ENCODE assay signal across 31 mouse cellular contexts in genomic region chr7:84077257-84078013, GRCm38 (mm10). TPM values are rescaled to one million over a fixed set of nuclear protein-coding genes. Genes with fewer than 3 reads are reported as not detected.
DNase-seq lines count a peak whose midpoint lies in the region; ATAC-seq and TF ChIP-seq lines count a peak whose summit lies in the region.
"Had no signal": no experiment of that assay in that cellular context is flagged by ENCODE, and none has a peak within 500 bp of the region (broad histone marks: within the 10 kb centered on the region; RNA-seq: fewer than 3 reads in every experiment).

No protein-coding gene starts in this region.

- TF ChIP-seq CTCF in kidney, adult 2 months (conservative IDR thresholded peaks at IDR 0.05; ENCODE audit: insufficient read depth, insufficient read length, low read depth, low read length): no peak

- 47% methylated on average over 7 of the region's 7 CpGs for WGBS in kidney, embryonic 15.5 days
- 44% methylated on average over 7 of the region's 7 CpGs for WGBS in kidney, adult 2 months
- WGBS in midbrain, embryonic 11.5 days: 74% methylated on average over 7 of the region's 7 CpGs
- WGBS in midbrain, embryonic 10.5 days: 81% methylated on average over 7 of the region's 7 CpGs
- WGBS in embryonic facial prominence, embryonic 15.5 days: 50% methylated on average over 7 of the region's 7 CpGs
- WGBS in liver, embryonic 11.5 days: 71% methylated on average over 7 of the region's 7 CpGs

- H3K36me3 ChIP-seq in kidney, embryonic 15.5 days: no peaks in the 10 kb centered on the region
- no peaks in the 10 kb centered on the region for H3K36me3 ChIP-seq in kidney, adult 2 months (ENCODE audit: control insufficient read depth, insufficient read depth, low read length)
- H3K36me3 ChIP-seq in midbrain, embryonic 11.5 days (ENCODE audit: control insufficient read depth, insufficient read depth, low read length): no peaks in the 10 kb centered on the region
- H3K36me3 ChIP-seq in midbrain, embryonic 10.5 days: no peaks in the 10 kb centered on the region
- H3K36me3 ChIP-seq in embryonic facial prominence, embryonic 15.5 days: no peaks in the 10 kb centered on the region
- H3K36me3 ChIP-seq in liver, embryonic 11.5 days (ENCODE audit: control insufficient read depth, insufficient read depth, low read length): no peaks in the 10 kb centered on the region
- H3K36me3 ChIP-seq: embryonic facial prominence, embryonic 13.5 days; heart, embryonic 13.5 days; hindbrain, embryonic 15.5 days; liver, embryonic 13.5 days; midbrain, embryonic 15.5 days had no signal

- H3K4me1 ChIP-seq in kidney, embryonic 15.5 days: peaks cover 4% of the 10 kb centered on the region; the same call in 1 of the 2 replicates
- H3K4me1 ChIP-seq in kidney, adult 2 months (ENCODE audit: control insufficient read depth, insufficient read depth, low read length): no peaks in the 10 kb centered on the region
- no peaks in the 10 kb centered on the region for H3K4me1 ChIP-seq in midbrain, embryonic 11.5 days (ENCODE audit: control insufficient read depth, insufficient read depth, low read length)
- no peaks in the 10 kb centered on the region for H3K4me1 ChIP-seq in midbrain, embryonic 10.5 days
- peaks cover 5% of the 10 kb centered on the region; the same call in 1 of the 2 replicates for H3K4me1 ChIP-seq in embryonic facial prominence, embryonic 15.5 days
- no peaks in the 10 kb centered on the region for H3K4me1 ChIP-seq in liver, embryonic 11.5 days (replicated peaks; ENCODE audit: control insufficient read depth, insufficient read depth, low read length)
- H3K4me1 ChIP-seq: heart, embryonic 13.5 days; hindbrain, embryonic 15.5 days; liver, embryonic 13.5 days; midbrain, embryonic 15.5 days had no signal

- peak; percentile 82 for ATAC-seq in kidney, embryonic 15.5 days (replicated peaks; ENCODE audit: low FRiP score)
- no peak for ATAC-seq in midbrain, embryonic 11.5 days (ENCODE audit: low FRiP score)
- 0 out of 2 replicates have a peak, but pooled peaks have one; percentile 63 for ATAC-seq in embryonic facial prominence, embryonic 15.5 days (ENCODE audit: insufficient number of reproducible peaks, low FRiP score, low TSS enrichment, low read depth)
- ATAC-seq in liver, embryonic 11.5 days (replicated peaks; ENCODE audit: low FRiP score): no peak
- ATAC-seq: forebrain, embryonic 14.5 days; inflammation-experienced regulatory T-cells, adult 6 months; midbrain, embryonic 15.5 days had no signal

- no peaks in the 10 kb centered on the region for H3K9me3 ChIP-seq in kidney, embryonic 15.5 days (replicated peaks)
- H3K9me3 ChIP-seq in midbrain, embryonic 11.5 days (ENCODE audit: control insufficient read depth, low read length): no peaks in the 10 kb centered on the region
- H3K9me3 ChIP-seq in midbrain, embryonic 10.5 days (replicated peaks): no peaks in the 10 kb centered on the region
- no peaks in the 10 kb centered on the region for H3K9me3 ChIP-seq in embryonic facial prominence, embryonic 15.5 days (replicated peaks)
- H3K9me3 ChIP-seq in liver, embryonic 11.5 days (ENCODE audit: control insufficient read depth, low read length): no peaks in the 10 kb centered on the region
- H3K9me3 ChIP-seq: embryonic facial prominence, embryonic 13.5 days; heart, embryonic 13.5 days; hindbrain, embryonic 15.5 days; liver, embryonic 13.5 days; midbrain, embryonic 15.5 days had no signal

- no peak overlapping the region for H3K27ac ChIP-seq in kidney, embryonic 15.5 days
- no peak overlapping the region for H3K27ac ChIP-seq in kidney, adult 2 months (ENCODE audit: insufficient read depth, low read depth, low read length)
- H3K27ac ChIP-seq in midbrain, embryonic 11.5 days (ENCODE audit: low read depth, low read length): no peak overlapping the region
- H3K27ac ChIP-seq in midbrain, embryonic 10.5 days (replicated peaks): no peak overlapping the region
- H3K27ac ChIP-seq in embryonic facial prominence, embryonic 15.5 days (replicated peaks): no peak overlapping the region
- no peak overlapping the region for H3K27ac ChIP-seq in liver, embryonic 11.5 days (ENCODE audit: low read depth, low read length)
- H3K27ac ChIP-seq: embryonic facial prominence, embryonic 13.5 days; gastrocnemius, adult 2 months; heart, adult 2 months; heart, embryonic 13.5 days; hindbrain, embryonic 15.5 days; liver, embryonic 13.5 days; macrophage; midbrain, embryonic 15.5 days had no signal

- no peak for DNase-seq in kidney, adult 2 months
- peak; percentile 56 for DNase-seq in midbrain, embryonic 11.5 days (ENCODE audit: low spot score, missing footprints)
- DNase-seq in midbrain, embryonic 10.5 days (ENCODE audit: low spot score): no peak
- no peak for DNase-seq in spleen, postnatal 36 days (ENCODE audit: low spot score in 2 of 2)
- DNase-seq in liver, embryonic 11.5 days (ENCODE audit: low spot score): no peak
- DNase-seq: adrenal gland, postnatal 14 days; B cell, adult 2 months; cerebellum, adult 11-12 months; cerebellum, adult 9-11 months; embryo, embryonic 11 days; gastrocnemius, adult 2 months; gastrocnemius, postnatal 36 days; heart, adult 2 months; heart, postnatal 10 days; kidney, adult 18-20 months; layer of hippocampus, adult 9-11 months; liver, embryonic 13.5 days; lung, adult 2 months; lung, postnatal 10 days; right cerebral cortex, postnatal 25 days; thymus, postnatal 14 days had no signal

- no peak for TF ChIP-seq POLR2A in kidney, adult 2 months (IDR thresholded peaks at IDR 0.05; ENCODE audit: low read depth, low read length)

- no peaks in the 10 kb centered on the region for H3K27me3 ChIP-seq in kidney, embryonic 15.5 days
- H3K27me3 ChIP-seq in kidney, adult 2 months (replicated peaks; ENCODE audit: control insufficient read depth, insufficient read depth, low read length): no peaks in the 10 kb centered on the region
- no peaks in the 10 kb centered on the region for H3K27me3 ChIP-seq in midbrain, embryonic 11.5 days (ENCODE audit: control insufficient read depth, insufficient read depth, low read length)
- no peaks in the 10 kb centered on the region for H3K27me3 ChIP-seq in midbrain, embryonic 10.5 days (ENCODE audit: low read depth, poor library complexity, severe bottlenecking)
- H3K27me3 ChIP-seq in embryonic facial prominence, embryonic 15.5 days: no peaks in the 10 kb centered on the region
- no peaks in the 10 kb centered on the region for H3K27me3 ChIP-seq in liver, embryonic 11.5 days (replicated peaks; ENCODE audit: control insufficient read depth, insufficient read depth, low read length)
- H3K27me3 ChIP-seq: embryonic facial prominence, embryonic 13.5 days; hindbrain, embryonic 15.5 days; midbrain, embryonic 15.5 days had no signal

- H3K9ac ChIP-seq in kidney, embryonic 15.5 days: no peak overlapping the region
- H3K9ac ChIP-seq in midbrain, embryonic 11.5 days (ENCODE audit: low read length): no peak overlapping the region
- no peak overlapping the region for H3K9ac ChIP-seq in embryonic facial prominence, embryonic 15.5 days
- no peak overlapping the region for H3K9ac ChIP-seq in liver, embryonic 11.5 days (ENCODE audit: low read depth, low read length)
- H3K9ac ChIP-seq: embryonic facial prominence, embryonic 13.5 days; heart, embryonic 13.5 days; hindbrain, embryonic 15.5 days; liver, embryonic 13.5 days; midbrain, embryonic 15.5 days had no signal

- H3K4me3 ChIP-seq in kidney, embryonic 15.5 days (replicated peaks): no peak overlapping the region
- no peak overlapping the region for H3K4me3 ChIP-seq in kidney, adult 2 months (ENCODE audit: insufficient read depth, low read depth, low read length)
- H3K4me3 ChIP-seq in midbrain, embryonic 11.5 days (ENCODE audit: low read depth, low read length): no peak overlapping the region
- H3K4me3 ChIP-seq in midbrain, embryonic 10.5 days: no peak overlapping the region
- H3K4me3 ChIP-seq in embryonic facial prominence, embryonic 15.5 days (replicated peaks): no peak overlapping the region
- no peak overlapping the region for H3K4me3 ChIP-seq in liver, embryonic 11.5 days (ENCODE audit: low read depth, low read length)
- H3K4me3 ChIP-seq: embryonic facial prominence, embryonic 13.5 days; gastrocnemius, adult 2 months; heart, adult 2 months; heart, embryonic 13.5 days; hindbrain, embryonic 15.5 days; liver, embryonic 13.5 days; midbrain, embryonic 15.5 days had no signal

- no peak overlapping the region for H3K4me2 ChIP-seq in kidney, embryonic 15.5 days
- H3K4me2 ChIP-seq in midbrain, embryonic 11.5 days: no peak overlapping the region
- H3K4me2 ChIP-seq in embryonic facial prominence, embryonic 15.5 days (replicated peaks): no peak overlapping the region
- no peak overlapping the region for H3K4me2 ChIP-seq in liver, embryonic 11.5 days
- H3K4me2 ChIP-seq: embryonic facial prominence, embryonic 13.5 days; heart, embryonic 13.5 days; hindbrain, embryonic 15.5 days; liver, embryonic 13.5 days; midbrain, embryonic 15.5 days had no signal

RNA-seq across cellular contexts. Expression of gene Cemip, which starts 8.9 kb away (rescaled TPM):
- 0.29 and 0.31 TPM in 2 replicates for polyA plus RNA-seq in kidney, embryonic 15.5 days (2015; fragmentation: Nextera tagmentation; extraction: Ambion mirVana)
- polyA plus RNA-seq in kidney, adult 2 months (2012; rRNA removed): 0.08 and 0.10 TPM in 2 replicates
- polyA plus RNA-seq in midbrain, embryonic 11.5 days (2014; fragmentation: Nextera tagmentation; extraction: Ambion mirVana): 0.62 and 0.63 TPM in 2 replicates
- polyA plus RNA-seq in midbrain, embryonic 10.5 days (2016; fragmentation: Nextera tagmentation; extraction: Ambion mirVana): 0.12 and 0.68 TPM in 2 replicates
- 0.56 and 0.80 TPM in 2 replicates for polyA plus RNA-seq in embryonic facial prominence, embryonic 15.5 days (2015; fragmentation: Nextera tagmentation; extraction: Ambion mirVana)
- polyA plus RNA-seq in liver, embryonic 11.5 days (2014; fragmentation: Nextera tagmentation; extraction: Ambion mirVana): 0.14 and 0.15 TPM in 2 replicates
- polyA plus RNA-seq: limb, embryonic 11.5 days had no signal

Comparison
In these comparisons a context has a peak if more than half of its experiments do, and no peak if none do; other contexts are left out.
1. ATAC-seq: peak in kidney, embryonic 15.5 days (single experiment) and embryonic facial prominence, embryonic 15.5 days (single experiment); none in midbrain, embryonic 11.5 days (single experiment) and liver, embryonic 11.5 days (single experiment).